29 mouse cellular contexts compared by ENCODE assay signal in genomic region chr1:164170434-164170833, GRCm38 (mm10). TPM values are rescaled to one million over a fixed set of nuclear protein-coding genes. Genes with fewer than 3 reads are reported as not detected.
"Had no signal": no experiment of that assay in that cellular context is flagged by ENCODE, and none has a peak within 500 bp of the region (broad histone marks: within the 10 kb centered on the region; RNA-seq: fewer than 3 reads in every experiment).

No protein-coding gene starts in this region.

- H3K36me3 ChIP-seq: heart, embryonic 10.5 days; heart, embryonic 12.5 days; hindbrain, embryonic 13.5 days; hindbrain, embryonic 15.5 days; kidney, embryonic 15.5 days; limb, embryonic 13.5 days; limb, embryonic 15.5 days; liver, embryonic 13.5 days had no signal

- H3K9ac ChIP-seq: heart, embryonic 12.5 days; hindbrain, embryonic 13.5 days; hindbrain, embryonic 15.5 days; kidney, embryonic 15.5 days; limb, embryonic 13.5 days; limb, embryonic 15.5 days; liver, embryonic 13.5 days had no signal

- H3K4me2 ChIP-seq: heart, embryonic 12.5 days; hindbrain, embryonic 13.5 days; hindbrain, embryonic 15.5 days; kidney, embryonic 15.5 days; limb, embryonic 13.5 days; limb, embryonic 15.5 days; liver, embryonic 11.5 days; liver, embryonic 13.5 days had no signal

- H3K27me3 ChIP-seq: heart, embryonic 12.5 days; hindbrain, embryonic 13.5 days; hindbrain, embryonic 15.5 days; kidney, embryonic 15.5 days; limb, embryonic 13.5 days; limb, embryonic 15.5 days; liver, embryonic 13.5 days had no signal

- H3K4me1 ChIP-seq: heart, embryonic 10.5 days; heart, embryonic 12.5 days; hindbrain, embryonic 13.5 days; hindbrain, embryonic 15.5 days; kidney, embryonic 15.5 days; limb, embryonic 13.5 days; limb, embryonic 15.5 days; liver, embryonic 13.5 days had no signal

- ATAC-seq: hindbrain, postnatal 0 days; intestine, embryonic 16.5 days had no signal

- DNase-seq: gastrocnemius, adult 2 months; gastrocnemius, postnatal 10 days; gastrocnemius, postnatal 25 days; heart, adult 18-20 months; heart, postnatal 10 days; kidney, adult 11 months; kidney, adult 2 months; kidney, adult 9 months; kidney, postnatal 10 days; kidney, postnatal 25 days; kidney, postnatal 4 days; left cerebral cortex, postnatal 4 days; liver, embryonic 13.5 days had no signal

- H3K9me3 ChIP-seq: heart, embryonic 10.5 days; heart, embryonic 12.5 days; hindbrain, embryonic 13.5 days; hindbrain, embryonic 15.5 days; kidney, embryonic 15.5 days; limb, embryonic 13.5 days; limb, embryonic 15.5 days; liver, embryonic 13.5 days had no signal

- H3K4me3 ChIP-seq: gastrocnemius, adult 2 months; heart, embryonic 10.5 days; heart, embryonic 12.5 days; hindbrain, embryonic 13.5 days; hindbrain, embryonic 15.5 days; kidney, embryonic 15.5 days; layer of hippocampus, adult 2 months; left cerebral cortex, adult 2 months; limb, embryonic 13.5 days; limb, embryonic 15.5 days; liver, embryonic 13.5 days had no signal

- H3K27ac ChIP-seq: gastrocnemius, adult 2 months; heart, embryonic 10.5 days; hindbrain, embryonic 13.5 days; hindbrain, embryonic 15.5 days; hindbrain, postnatal 0 days; kidney, embryonic 15.5 days; layer of hippocampus, adult 2 months; left cerebral cortex, adult 2 months; limb, embryonic 13.5 days; limb, embryonic 15.5 days; liver, embryonic 13.5 days had no signal

RNA-seq across cellular contexts. Expression of gene Selp, which starts 55.4 kb away (rescaled TPM):
- total RNA-seq: hindbrain, postnatal 0 days; layer of hippocampus, adult 2 months; layer of hippocampus, postnatal 25 days; left cerebral cortex, adult 2 months; left cerebral cortex, postnatal 10 days; left cerebral cortex, postnatal 25 days had no signal
- polyA plus RNA-seq: frontal cortex, adult 2 months; heart, embryonic 12.5 days; hindbrain, embryonic 13.5 days; hindbrain, embryonic 15.5 days; limb, embryonic 13.5 days had no signal
